Mouse (Mus musculus): ENCODE results near the gene Erbb4.
"Not testable (repeated sequence)": the region's sequence is repeated elsewhere in the genome, so short reads cannot be mapped to it uniquely, and the experiment has no call there.

The Erbb4 gene

GRCm38 (mm10) chr1:68873635-68874020 lies 234.2 kb downstream of the Erbb4 start:
- no peak for DNase-seq (ENCODE audit: extremely low read depth, insufficient read length, low spot score)

GRCm38 (mm10) chr1:68872976-68873634 lies 234.8 kb downstream of the Erbb4 start:
- no peak for DNase-seq (ENCODE audit: extremely low read depth, insufficient read length, low spot score)

GRCm38 (mm10) chr1:68860341-68860740 lies 247.5 kb downstream of the Erbb4 start:
- no peak for DNase-seq (ENCODE audit: extremely low read depth, insufficient read length, low spot score)

GRCm38 (mm10) chr1:68859480-68859879 lies 248.4 kb downstream of the Erbb4 start:
- DNase-seq (ENCODE audit: extremely low read depth, insufficient read length, low spot score) = no peak

GRCm38 (mm10) chr1:68839352-68839751 lies 268.5 kb downstream of the Erbb4 start:
- no peak for DNase-seq (ENCODE audit: extremely low read depth, insufficient read length, low spot score)

GRCm38 (mm10) chr1:68834686-68835085 lies 273.2 kb downstream of the Erbb4 start:
- no peak for DNase-seq (ENCODE audit: extremely low read depth, insufficient read length, low spot score)

GRCm38 (mm10) chr1:68832101-68832500 lies 275.8 kb downstream of the Erbb4 start:
- DNase-seq (ENCODE audit: extremely low read depth, insufficient read length, low spot score) = no peak

- DNase-seq (ENCODE audit: extremely low read depth, insufficient read length, low spot score) = no peak
Measured at GRCm38 (mm10) chr1:68831575-68831974, 276.3 kb downstream of the Erbb4 start.

- DNase-seq (ENCODE audit: extremely low read depth, insufficient read length, low spot score) = no peak
Measured at GRCm38 (mm10) chr1:68830501-68831239, 277.2 kb downstream of the Erbb4 start.

- no peak for DNase-seq (ENCODE audit: extremely low read depth, insufficient read length, low spot score)
Measured at GRCm38 (mm10) chr1:68823116-68823644, 284.7 kb downstream of the Erbb4 start.

GRCm38 (mm10) chr1:68806711-68807110 lies 301.1 kb downstream of the Erbb4 start:
- no peak for DNase-seq (ENCODE audit: extremely low read depth, insufficient read length, low spot score)

- DNase-seq (ENCODE audit: extremely low read depth, insufficient read length, low spot score) = no peak
Measured at GRCm38 (mm10) chr1:68787409-68788015, 320.3 kb downstream of the Erbb4 start.

- DNase-seq (ENCODE audit: extremely low read depth, insufficient read length, low spot score) = peak; percentile 0
Measured at GRCm38 (mm10) chr1:68780653-68781052, 327.2 kb downstream of the Erbb4 start.

GRCm38 (mm10) chr1:68780032-68780431 lies 327.8 kb downstream of the Erbb4 start:
- no peak for DNase-seq (ENCODE audit: extremely low read depth, insufficient read length, low spot score)

- DNase-seq (ENCODE audit: extremely low read depth, insufficient read length, low spot score) = not testable (repeated sequence)
Measured at GRCm38 (mm10) chr1:68766095-68766494, 341.8 kb downstream of the Erbb4 start.

- no peak for DNase-seq (ENCODE audit: extremely low read depth, insufficient read length, low spot score)
Measured at GRCm38 (mm10) chr1:68762456-68762855, 345.4 kb downstream of the Erbb4 start.

- DNase-seq (ENCODE audit: extremely low read depth, insufficient read length, low spot score) = no peak
Measured at GRCm38 (mm10) chr1:68748976-68749375, 358.9 kb downstream of the Erbb4 start.

- DNase-seq (ENCODE audit: extremely low read depth, insufficient read length, low spot score) = no peak
Measured at GRCm38 (mm10) chr1:68681478-68681877, 426.4 kb downstream of the Erbb4 start.

GRCm38 (mm10) chr1:68674667-68675066 lies 433.2 kb downstream of the Erbb4 start:
- DNase-seq (ENCODE audit: extremely low read depth, insufficient read length, low spot score) = no peak

- no peak for DNase-seq (ENCODE audit: extremely low read depth, insufficient read length, low spot score)
Measured at GRCm38 (mm10) chr1:68666831-68667601, 440.8 kb downstream of the Erbb4 start.

GRCm38 (mm10) chr1:68590475-68590874 lies 517.4 kb downstream of the Erbb4 start:
- DNase-seq (ENCODE audit: extremely low read depth, insufficient read length, low spot score) = no peak
